Mouse (Mus musculus) C2C12 (cell line): ENCODE results near the gene Rufy2. TPM values are rescaled to one million over a fixed set of nuclear protein-coding genes. Genes with fewer than 3 reads are reported as not detected.

ENCODE experiments used
- H3K27me3 ChIP-seq: one replicate; pipeline ENCODE4 v1.6.1; 2011; ENCODE audit not compliant: control insufficient read depth, insufficient read depth, insufficient read length
- H3K36me3 ChIP-seq: one replicate; pipeline ENCODE4 v1.6.1; 2011; ENCODE audit not compliant: control insufficient read depth, insufficient read depth
- H3K4me3 ChIP-seq: one replicate; pipeline ENCODE4 v1.5.1; 2011; ENCODE audit warnings: mild to moderate bottlenecking, control low read depth; ENCODE audit not compliant: poor library complexity, insufficient read depth, severe bottlenecking
- H3K79me2 ChIP-seq: one replicate; pipeline ENCODE4 v1.6.1; 2011; ENCODE audit not compliant: control insufficient read depth, insufficient read depth
- H3K79me3 ChIP-seq: one replicate; pipeline ENCODE4 v1.6.1; 2011; ENCODE audit warnings: low read depth, control low read depth
- H3ac ChIP-seq: one replicate; pipeline ENCODE3; 2011; ENCODE audit warnings: low read depth; ENCODE audit not compliant: control insufficient read depth, insufficient read length
- CEBPB ChIP-seq: IDR thresholded peaks from one replicate; pipeline ENCODE4 v1.6.1; 2011; ENCODE audit warnings: low read depth, mild to moderate bottlenecking, control low read depth, moderate library complexity
- CTCF ChIP-seq: IDR thresholded peaks from one replicate; pipeline ENCODE4 v1.5.1; 2011; ENCODE audit not compliant: control insufficient read depth, insufficient read depth, insufficient read length
- FOSL1 ChIP-seq: IDR thresholded peaks from one replicate; pipeline ENCODE4 v1.8.0; 2011; ENCODE audit warnings: mild to moderate bottlenecking, low read length; ENCODE audit not compliant: poor library complexity, insufficient read depth, severe bottlenecking
- MAX ChIP-seq: IDR thresholded peaks from one replicate; pipeline ENCODE4 v1.6.1; 2011; ENCODE audit warnings: mild to moderate bottlenecking, control low read depth
- MYOD1 ChIP-seq: IDR thresholded peaks from one replicate; pipeline ENCODE4 v1.6.1; 2011; ENCODE audit warnings: low read depth; ENCODE audit not compliant: control insufficient read depth, insufficient read length
- MYOG ChIP-seq: IDR thresholded peaks from one replicate; pipeline ENCODE4 v1.6.1; 2011; ENCODE audit not compliant: control insufficient read depth, insufficient read length; ENCODE audit errors: extremely low read depth
- USF1 ChIP-seq: IDR thresholded peaks from one replicate; pipeline ENCODE4 v1.6.1; 2011; ENCODE audit warnings: low read depth, mild to moderate bottlenecking, control low read depth, moderate library complexity
- polyA plus RNA-seq: library from polyadenylated mRNA; unstranded; fragments of >200 nt; fragmentation: generic; extraction: Trizol; gene quantifications from one replicate; pipeline ENCODE4 v1.2.1, GENCODE M21; 2012; ENCODE audit warnings: missing spikeins

Rufy2 gene
- polyA plus RNA-seq, 1 experiment: 2.4 TPM

DNA sequence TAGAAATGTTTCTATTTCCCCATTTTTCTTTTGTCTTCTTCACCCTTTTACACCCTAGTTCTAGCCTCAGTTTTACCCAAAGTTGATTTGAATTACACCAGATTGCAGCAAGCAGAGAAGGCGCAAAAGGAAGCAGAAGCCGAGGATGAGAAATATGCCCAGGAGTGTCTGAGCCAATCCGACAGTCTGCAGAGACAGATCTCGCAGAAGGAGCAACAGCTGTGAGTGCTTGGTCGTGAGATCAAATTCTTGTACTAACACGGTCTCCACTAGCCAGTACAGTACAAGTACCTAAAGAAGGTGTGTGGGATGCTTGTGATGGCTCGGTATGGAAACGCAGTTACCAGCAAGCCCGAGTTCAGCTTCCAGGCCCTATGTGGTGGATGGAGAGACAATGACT lies 24.5 kb downstream of the Rufy2 start:
- Histone ChIP-seq H3K79me3 (no peaks in the 10 kb centered on the region), H3ac (no peak overlapping the region), H3K36me3 (peaks cover 91% of the 10 kb centered on the region), H3K79me2 (no peaks in the 10 kb centered on the region), H3K27me3 (no peaks in the 10 kb centered on the region), H3K4me3 (no peak overlapping the region)
- TF ChIP-seq MAX: no peak
- no peak for TF ChIP-seq USF1
- no peak for TF ChIP-seq MYOD1
- no peak for TF ChIP-seq MYOG
- no peak for TF ChIP-seq FOSL1
- no peak for TF ChIP-seq CEBPB
- no peak for TF ChIP-seq CTCF

DNA sequence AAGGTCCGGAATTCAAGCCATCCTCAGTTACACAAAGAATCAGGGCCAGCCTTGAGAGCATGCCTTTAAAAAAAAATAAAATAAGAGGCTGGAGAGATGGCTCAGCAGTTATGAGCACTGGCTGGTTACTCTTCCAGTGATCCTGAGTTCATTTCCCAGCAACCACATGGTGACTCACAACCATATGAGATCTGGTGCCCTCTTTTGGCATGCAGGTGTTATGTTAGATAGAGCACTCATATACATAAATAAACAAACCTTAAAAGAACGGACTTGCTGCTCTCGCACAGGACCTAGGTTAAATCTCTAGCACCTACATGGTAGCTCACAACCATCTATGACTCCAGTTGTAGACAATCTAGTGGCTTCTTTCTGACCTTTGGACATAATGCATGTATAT lies 28.2 kb downstream of the Rufy2 start:
- Histone ChIP-seq H3K4me3 (no peak overlapping the region), H3ac (no peak overlapping the region), H3K79me3 (no peaks in the 10 kb centered on the region), H3K27me3 (no peaks in the 10 kb centered on the region), H3K79me2 (no peaks in the 10 kb centered on the region), H3K36me3 (peaks cover 94% of the 10 kb centered on the region)
- TF ChIP-seq CTCF (no peak), MYOD1 (no peak), CEBPB (no peak), MYOG (no peak), FOSL1 (no peak), MAX (no peak), USF1 (no peak)

DNA sequence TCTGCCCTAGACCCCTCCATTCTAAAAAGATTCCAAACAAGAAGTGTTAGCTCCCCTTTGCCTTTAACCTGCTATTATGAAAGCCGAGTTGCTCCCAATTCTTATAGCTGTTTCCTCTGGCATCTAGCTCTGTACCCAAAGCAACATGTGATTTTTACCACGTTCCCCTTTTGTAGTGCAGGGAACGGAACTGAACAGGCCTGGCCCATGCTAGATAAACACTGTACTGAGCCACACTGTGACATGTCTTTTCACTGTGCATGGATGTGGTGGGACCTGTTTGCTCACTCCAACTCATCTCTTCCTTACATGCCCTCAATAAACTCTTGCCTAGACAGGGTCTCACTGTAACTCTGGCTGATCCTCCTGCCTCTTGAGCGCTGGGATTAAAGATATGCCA lies 30.2 kb downstream of the Rufy2 start:
- H3K4me3 ChIP-seq: no peak overlapping the region
- H3K79me2 ChIP-seq: no peaks in the 10 kb centered on the region
- no peaks in the 10 kb centered on the region for H3K79me3 ChIP-seq
- no peak for TF ChIP-seq CEBPB
- TF ChIP-seq MYOG: no peak
- TF ChIP-seq MYOD1: no peak
- no peak for TF ChIP-seq USF1
- TF ChIP-seq CTCF: no peak
- TF ChIP-seq FOSL1: no peak
- TF ChIP-seq MAX: no peak
- no peak overlapping the region for H3ac ChIP-seq
- peaks cover 94% of the 10 kb centered on the region for H3K36me3 ChIP-seq
- no peaks in the 10 kb centered on the region for H3K27me3 ChIP-seq

DNA sequence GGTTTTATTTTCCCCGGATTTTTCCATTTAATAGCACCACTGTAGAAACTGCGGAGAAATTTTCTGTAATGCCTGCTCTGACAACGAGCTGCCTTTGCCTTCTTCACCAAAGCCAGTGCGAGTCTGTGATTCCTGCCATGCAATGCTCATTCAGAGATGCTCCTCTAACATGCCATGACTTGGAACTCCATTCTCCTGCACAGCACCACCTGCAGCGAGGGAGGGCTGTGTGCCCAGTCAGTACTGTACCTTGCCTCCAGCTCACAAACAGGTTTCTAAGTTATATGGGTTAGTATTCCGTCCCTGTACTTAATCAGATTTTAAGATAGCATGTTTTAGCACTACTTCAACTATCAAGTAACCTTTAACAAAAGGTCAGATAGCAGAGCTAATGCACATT lies 31.5 kb downstream of the Rufy2 start:
- TF ChIP-seq MYOG: no peak
- no peak for TF ChIP-seq FOSL1
- TF ChIP-seq MYOD1: no peak
- no peak for TF ChIP-seq CTCF
- no peak for TF ChIP-seq USF1
- no peak for TF ChIP-seq CEBPB
- TF ChIP-seq MAX: no peak
- peaks cover 7% of the 10 kb centered on the region for H3K79me3 ChIP-seq
- H3K79me2 ChIP-seq: peaks cover 11% of the 10 kb centered on the region
- peaks cover 97% of the 10 kb centered on the region for H3K36me3 ChIP-seq
- no peak overlapping the region for H3K4me3 ChIP-seq
- no peak overlapping the region for H3ac ChIP-seq
- no peaks in the 10 kb centered on the region for H3K27me3 ChIP-seq

DNA sequence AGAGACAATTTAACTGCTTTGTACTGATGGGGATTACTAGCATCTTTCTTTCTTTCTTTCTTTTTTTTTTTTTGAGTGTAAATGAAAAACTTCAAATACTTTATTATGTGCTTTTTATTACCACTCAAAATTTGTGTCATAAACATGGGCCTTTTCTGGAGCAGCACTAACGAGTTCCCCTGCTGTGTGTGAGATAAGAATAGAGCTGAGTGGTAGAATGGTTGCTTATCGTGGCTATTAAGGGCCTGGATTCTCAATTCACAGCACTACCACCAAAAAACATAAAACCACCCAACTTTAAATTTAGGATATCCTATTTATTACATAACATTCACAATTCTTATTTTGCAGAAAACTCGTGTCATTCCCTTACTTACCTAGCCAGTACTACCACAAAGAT lies 33.5 kb downstream of the Rufy2 start:
- TF ChIP-seq MAX (no peak), MYOG (no peak), CTCF (no peak), CEBPB (no peak), FOSL1 (no peak), USF1 (no peak), MYOD1 (no peak)
- no peak overlapping the region for H3ac ChIP-seq

DNA sequence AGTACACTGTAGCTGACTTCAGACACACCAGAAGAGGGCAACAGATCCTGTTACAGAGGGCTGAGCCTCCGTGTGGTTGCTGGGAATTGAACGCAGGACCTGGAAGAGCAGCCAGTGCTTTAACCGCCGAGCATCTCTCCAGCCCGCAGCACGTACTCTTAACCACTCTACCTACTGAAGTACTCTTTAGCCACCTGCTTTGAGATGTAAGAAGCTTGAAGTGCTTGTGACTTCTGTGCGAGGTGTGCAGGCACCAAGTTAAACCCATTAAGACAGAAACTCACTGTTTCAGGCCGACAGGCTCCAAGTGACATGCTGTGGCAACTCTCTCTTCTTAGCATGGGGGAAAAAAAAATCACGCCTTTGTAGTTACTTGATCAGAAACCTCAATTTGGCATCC lies 34.1 kb downstream of the Rufy2 start:
- peaks cover 37% of the 10 kb centered on the region for H3K79me2 ChIP-seq
- TF ChIP-seq CEBPB (no peak), FOSL1 (no peak), CTCF (no peak)
- no peak overlapping the region for H3ac ChIP-seq
- H3K4me3 ChIP-seq: no peak overlapping the region
- H3K27me3 ChIP-seq: no peaks in the 10 kb centered on the region
- peaks cover 97% of the 10 kb centered on the region for H3K36me3 ChIP-seq
- peaks cover 32% of the 10 kb centered on the region for H3K79me3 ChIP-seq

More for the DNA sequence above, 33.5 kb downstream of the Rufy2 start:
- Histone ChIP-seq H3K4me3 (no peak overlapping the region), H3K36me3 (peaks cover 97% of the 10 kb centered on the region), H3K79me3 (peaks cover 25% of the 10 kb centered on the region), H3K27me3 (no peaks in the 10 kb centered on the region), H3K79me2 (peaks cover 30% of the 10 kb centered on the region)
